Mouse (Mus musculus): Measurements from ENCODE around the gene Katnbl1. TPM values are rescaled to one million over a fixed set of nuclear protein-coding genes. Genes with fewer than 3 reads are reported as not detected.
"Not testable (repeated sequence)": the region's sequence is repeated elsewhere in the genome, so short reads cannot be mapped to it uniquely, and the experiment has no call there.

Katnbl1 gene
- polyA plus RNA-seq, 1 experiment from 2014 or later = 10.7 TPM

DNA sequence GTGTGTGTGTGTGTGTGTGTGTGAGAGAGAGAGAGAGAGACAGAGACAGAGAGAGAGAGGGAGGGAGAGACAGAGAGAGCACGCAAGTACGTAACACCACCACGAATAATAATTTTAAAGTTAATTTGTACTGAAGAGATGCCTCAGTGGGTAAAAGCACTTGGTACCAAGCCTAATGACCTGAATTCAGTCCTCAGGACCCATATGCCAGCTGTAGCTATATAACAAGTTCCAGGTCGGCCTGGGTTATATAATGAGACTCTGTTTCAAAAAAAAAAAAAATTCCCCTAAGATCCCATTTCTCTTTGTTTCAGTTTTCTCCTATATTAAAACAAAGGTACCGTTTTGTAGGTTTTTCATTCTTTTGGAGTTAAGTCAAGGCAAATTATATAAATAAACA, 11.8 kb downstream of the Katnbl1 start:
- no peaks in the 10 kb centered on the region for H3K9me3 ChIP-seq (ENCODE audit: low read length)
- ATAC-seq (no peak), DNase-seq (no peak)
- no peak overlapping the region for H3K4me2 ChIP-seq (ENCODE audit: low read depth, low read length)
- no peak overlapping the region for H3K27ac ChIP-seq (ENCODE audit: low read depth)
- 87% methylated on average over 5 of the region's 5 CpGs for WGBS (ENCODE audit: insufficient replicate concordance)
- H3K4me1 ChIP-seq (ENCODE audit: insufficient read depth) = peaks cover 12% of the 10 kb centered on the region
- TF ChIP-seq EP300 (IDR thresholded peaks at IDR 0.05; ENCODE audit: low read depth) = no peak
- H3K36me3 ChIP-seq (replicated peaks; ENCODE audit: insufficient read depth, low read length) = no peaks in the 10 kb centered on the region
- no peaks in the 10 kb centered on the region for H3K27me3 ChIP-seq (ENCODE audit: insufficient read depth, low read length)
- no peak overlapping the region for H3K9ac ChIP-seq (replicated peaks)
- no peak overlapping the region for H3K4me3 ChIP-seq (ENCODE audit: low read depth, low read length)

GRCm38 (mm10) chr2:112391346-112392000, 12.5 kb downstream of the Katnbl1 start:
- no peak for TF ChIP-seq CTCF (IDR thresholded peaks at IDR 0.05; ENCODE audit: low read depth)
- no peak for TF ChIP-seq EP300 (IDR thresholded peaks at IDR 0.05; ENCODE audit: low read depth)
- Histone ChIP-seq H3K36me3 (replicated peaks; ENCODE audit: insufficient read depth, low read length) (no peaks in the 10 kb centered on the region), H3K9me3 (ENCODE audit: low read length) (no peaks in the 10 kb centered on the region), H3K27me3 (ENCODE audit: insufficient read depth, low read length) (no peaks in the 10 kb centered on the region), H3K4me1 (ENCODE audit: insufficient read depth) (peaks cover 14% of the 10 kb centered on the region), H3K4me3 (ENCODE audit: low read depth, low read length) (no peak overlapping the region), H3K9ac (replicated peaks) (no peak overlapping the region), H3K27ac (ENCODE audit: low read depth) (no peak overlapping the region), H3K4me2 (ENCODE audit: low read depth, low read length) (no peak overlapping the region)
- ATAC-seq = no peak
- DNase-seq = no peak
- 74% methylated on average over 4 of the region's 4 CpGs for WGBS (ENCODE audit: insufficient replicate concordance)

GRCm38 (mm10) chr2:112392689-112393088, 13.7 kb downstream of the Katnbl1 start:
- DNase-seq (no peak), ATAC-seq (no peak)
- Histone ChIP-seq H3K9ac (replicated peaks) (no peak overlapping the region), H3K36me3 (replicated peaks; ENCODE audit: insufficient read depth, low read length) (no peaks in the 10 kb centered on the region), H3K27me3 (ENCODE audit: insufficient read depth, low read length) (no peaks in the 10 kb centered on the region), H3K27ac (ENCODE audit: low read depth) (no peak overlapping the region), H3K4me3 (ENCODE audit: low read depth, low read length) (no peak overlapping the region), H3K9me3 (ENCODE audit: low read length) (no peaks in the 10 kb centered on the region), H3K4me2 (ENCODE audit: low read depth, low read length) (no peak overlapping the region), H3K4me1 (ENCODE audit: insufficient read depth) (peaks cover 17% of the 10 kb centered on the region)
- WGBS (ENCODE audit: insufficient replicate concordance) = 40% methylated on average over 1 of the region's 1 CpGs
- TF ChIP-seq EP300 (IDR thresholded peaks at IDR 0.05; ENCODE audit: low read depth) = no peak
- no peak for TF ChIP-seq CTCF (IDR thresholded peaks at IDR 0.05; ENCODE audit: low read depth)

GRCm38 (mm10) chr2:112393958-112394357, 14.9 kb downstream of the Katnbl1 start:
- Histone ChIP-seq H3K27me3 (ENCODE audit: insufficient read depth, low read length) (no peaks in the 10 kb centered on the region), H3K9ac (replicated peaks) (no peak overlapping the region), H3K9me3 (ENCODE audit: low read length) (no peaks in the 10 kb centered on the region), H3K27ac (ENCODE audit: low read depth) (no peak overlapping the region), H3K4me3 (ENCODE audit: low read depth, low read length) (no peak overlapping the region), H3K4me2 (ENCODE audit: low read depth, low read length) (no peak overlapping the region), H3K36me3 (replicated peaks; ENCODE audit: insufficient read depth, low read length) (no peaks in the 10 kb centered on the region), H3K4me1 (ENCODE audit: insufficient read depth) (peaks cover 16% of the 10 kb centered on the region)
- no peak for DNase-seq
- TF ChIP-seq EP300 (IDR thresholded peaks at IDR 0.05; ENCODE audit: low read depth) (no peak), CTCF (IDR thresholded peaks at IDR 0.05; ENCODE audit: low read depth) (no peak)
- no peak for ATAC-seq

- WGBS (ENCODE audit: insufficient replicate concordance) = 11% methylated on average over 1 of the region's 1 CpGs
- Histone ChIP-seq H3K4me1 (ENCODE audit: insufficient read depth) (peaks cover 8% of the 10 kb centered on the region), H3K4me3 (ENCODE audit: low read depth, low read length) (no peak overlapping the region), H3K36me3 (replicated peaks; ENCODE audit: insufficient read depth, low read length) (no peaks in the 10 kb centered on the region), H3K9me3 (ENCODE audit: low read length) (no peaks in the 10 kb centered on the region), H3K4me2 (ENCODE audit: low read depth, low read length) (no peak overlapping the region), H3K27ac (ENCODE audit: low read depth) (no peak overlapping the region), H3K27me3 (ENCODE audit: insufficient read depth, low read length) (no peaks in the 10 kb centered on the region), H3K9ac (replicated peaks) (no peak overlapping the region)
- ATAC-seq = no peak
- TF ChIP-seq CTCF (IDR thresholded peaks at IDR 0.05; ENCODE audit: low read depth) (no peak), EP300 (IDR thresholded peaks at IDR 0.05; ENCODE audit: low read depth) (no peak)
- no peak for DNase-seq
Measured at GRCm38 (mm10) chr2:112396649-112397048, 17.6 kb downstream of the Katnbl1 start.

- H3K4me3 ChIP-seq (ENCODE audit: low read depth, low read length) = no peak overlapping the region
- no peak overlapping the region for H3K4me2 ChIP-seq (ENCODE audit: low read depth, low read length)
- 86% methylated on average over 3 of the region's 3 CpGs for WGBS (ENCODE audit: insufficient replicate concordance)
- H3K9me3 ChIP-seq (ENCODE audit: low read length) = no peaks in the 10 kb centered on the region
- ATAC-seq (no peak), DNase-seq (no peak)
- H3K27me3 ChIP-seq (ENCODE audit: insufficient read depth, low read length) = no peaks in the 10 kb centered on the region
- no peaks in the 10 kb centered on the region for H3K4me1 ChIP-seq (ENCODE audit: insufficient read depth)
- no peak overlapping the region for H3K27ac ChIP-seq (ENCODE audit: low read depth)
- H3K9ac ChIP-seq (replicated peaks) = no peak overlapping the region
- TF ChIP-seq CTCF (IDR thresholded peaks at IDR 0.05; ENCODE audit: low read depth) (no peak), EP300 (IDR thresholded peaks at IDR 0.05; ENCODE audit: low read depth) (no peak)
- H3K36me3 ChIP-seq (replicated peaks; ENCODE audit: insufficient read depth, low read length) = peaks cover 23% of the 10 kb centered on the region
Measured at GRCm38 (mm10) chr2:112407030-112407429, 28.0 kb downstream of the Katnbl1 start.

- H3K4me3 ChIP-seq (ENCODE audit: low read depth, low read length) = no peak overlapping the region
- H3K9ac ChIP-seq (replicated peaks) = no peak overlapping the region
- no peaks in the 10 kb centered on the region for H3K4me1 ChIP-seq (ENCODE audit: insufficient read depth)
- no peak for TF ChIP-seq CTCF (IDR thresholded peaks at IDR 0.05; ENCODE audit: low read depth)
- no peak for TF ChIP-seq EP300 (IDR thresholded peaks at IDR 0.05; ENCODE audit: low read depth)
- H3K36me3 ChIP-seq (replicated peaks; ENCODE audit: insufficient read depth, low read length) = no peaks in the 10 kb centered on the region
- H3K27ac ChIP-seq (ENCODE audit: low read depth) = no peak overlapping the region
- WGBS (ENCODE audit: insufficient replicate concordance) = 41% methylated on average over 3 of the region's 3 CpGs
- H3K9me3 ChIP-seq (ENCODE audit: low read length) = no peaks in the 10 kb centered on the region
- H3K4me2 ChIP-seq (ENCODE audit: low read depth, low read length) = no peak overlapping the region
- H3K27me3 ChIP-seq (ENCODE audit: insufficient read depth, low read length) = no peaks in the 10 kb centered on the region
- no peak for DNase-seq
- ATAC-seq = no peak
Measured at GRCm38 (mm10) chr2:112425308-112425707, 46.3 kb downstream of the Katnbl1 start.

DNA sequence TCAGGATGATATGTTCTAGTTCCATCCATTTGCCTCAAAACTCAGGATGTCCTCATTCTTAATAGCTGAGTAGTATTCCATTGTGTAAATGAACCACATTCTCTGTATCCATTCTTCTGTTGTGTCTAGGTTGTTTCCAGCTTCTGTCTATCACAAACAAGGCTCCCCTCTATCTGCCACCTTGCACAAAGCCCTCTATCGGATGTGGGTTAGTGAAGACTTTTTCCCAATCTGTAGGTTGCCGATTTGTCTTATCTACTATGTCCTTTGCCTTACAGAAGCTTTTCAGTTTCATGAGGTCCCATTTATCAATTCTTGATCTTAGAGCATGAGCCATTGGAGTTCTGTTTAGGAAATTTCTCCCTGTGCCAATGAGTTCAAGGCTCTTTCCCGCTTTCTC, 49.5 kb downstream of the Katnbl1 start:
- not testable (repeated sequence) for H3K36me3 ChIP-seq (replicated peaks; ENCODE audit: insufficient read depth, low read length); H3K27me3 ChIP-seq (ENCODE audit: insufficient read depth, low read length); DNase-seq; H3K9ac ChIP-seq (replicated peaks); H3K4me2 ChIP-seq (ENCODE audit: low read depth, low read length); H3K4me3 ChIP-seq (ENCODE audit: low read depth, low read length); ATAC-seq; H3K9me3 ChIP-seq (ENCODE audit: low read length); H3K4me1 ChIP-seq (ENCODE audit: insufficient read depth); H3K27ac ChIP-seq (ENCODE audit: low read depth)
- WGBS (ENCODE audit: insufficient replicate concordance) = 76% methylated on average over 3 of the region's 3 CpGs

Measured in liver, postnatal 0 days (tissue).